Mouse (Mus musculus): ENCODE measurements at regions not wholly inside any gene's neighbourhood (a gene's known extent, or its start where the extent isn't known, plus 50 kb on each side); places are given as distances from the start of the nearest gene placed in this dataset.

GRCm38 (mm10) chr4:64622771-64623170 is 501.2 kb upstream of the Pappa start:
- DNase-seq: no peak

GRCm38 (mm10) chr4:64632189-64632588 is 491.8 kb upstream of the Pappa start:
- DNase-seq: no peak

- DNase-seq: no peak
Measured at GRCm38 (mm10) chr4:64635256-64635962, 488.6 kb upstream of the Pappa start.

- no peak for DNase-seq
Measured at GRCm38 (mm10) chr4:64640056-64640455, 483.9 kb upstream of the Pappa start.

- DNase-seq: no peak
Measured at GRCm38 (mm10) chr4:64640976-64641375, 483.0 kb upstream of the Pappa start.

GRCm38 (mm10) chr4:64645141-64645540 is 478.8 kb upstream of the Pappa start:
- DNase-seq: no peak

GRCm38 (mm10) chr4:64654157-64654556 is 469.8 kb upstream of the Pappa start:
- no peak for DNase-seq

GRCm38 (mm10) chr4:64655534-64655933 is 468.4 kb upstream of the Pappa start:
- no peak for DNase-seq

GRCm38 (mm10) chr4:64663722-64664121 is 460.3 kb upstream of the Pappa start:
- DNase-seq: no peak

- DNase-seq: no peak
Measured at GRCm38 (mm10) chr4:64667998-64668397, 456.0 kb upstream of the Pappa start.

- DNase-seq: no peak
Measured at GRCm38 (mm10) chr4:64669722-64670121, 454.3 kb upstream of the Pappa start.

- no peak for DNase-seq
Measured at GRCm38 (mm10) chr4:64676438-64676837, 447.5 kb upstream of the Pappa start.

- no peak for DNase-seq
Measured at GRCm38 (mm10) chr4:64676881-64677280, 447.1 kb upstream of the Pappa start.

- no peak for DNase-seq
Measured at GRCm38 (mm10) chr4:64684654-64685053, 439.3 kb upstream of the Pappa start.

GRCm38 (mm10) chr4:64696134-64696533 is 427.8 kb upstream of the Pappa start:
- DNase-seq: no peak

- no peak for DNase-seq
Measured at GRCm38 (mm10) chr4:64723296-64723695, 400.7 kb upstream of the Pappa start.

- DNase-seq: no peak
Measured at GRCm38 (mm10) chr4:64724851-64725250, 399.1 kb upstream of the Pappa start.

- DNase-seq: no peak
Measured at GRCm38 (mm10) chr4:64755986-64756385, 368.0 kb upstream of the Pappa start.

- DNase-seq: no peak
Measured at GRCm38 (mm10) chr4:64768610-64769009, 355.4 kb upstream of the Pappa start.

GRCm38 (mm10) chr4:64803886-64804285 is 320.1 kb upstream of the Pappa start:
- no peak for DNase-seq

- peak in 1 of 2 experiments; percentile 8 for DNase-seq
Measured at GRCm38 (mm10) chr4:64804996-64805395, 319.0 kb upstream of the Pappa start.

- no peak for DNase-seq
Measured at GRCm38 (mm10) chr4:64807148-64807547, 316.8 kb upstream of the Pappa start.

GRCm38 (mm10) chr4:64811974-64812373 is 312.0 kb upstream of the Pappa start:
- peak; percentile 50 to 75 for DNase-seq

- DNase-seq: no peak
Measured at GRCm38 (mm10) chr4:64812812-64813211, 311.2 kb upstream of the Pappa start.

- DNase-seq: peak; percentile 28 to 45
Measured at GRCm38 (mm10) chr4:64832882-64833281, 291.1 kb upstream of the Pappa start.

Measured in kidney, postnatal 25 days (tissue).